Mouse (Mus musculus): Measurements from ENCODE around the gene 9930021J03Rik. TPM values are rescaled to one million over a fixed set of nuclear protein-coding genes. Genes with fewer than 3 reads are reported as not detected.

Gene 9930021J03Rik
- 10 to 100 TPM in 1 of 2 experiments, 1 to 10 TPM in 1; 8.8 to 11.0 TPM for total RNA-seq (2021)
- long read RNA-seq, experiment 1 = 0 reads
- long read RNA-seq, experiment 2, partial matches to known transcripts = 1 of 1 reads
- long read RNA-seq, experiment 2, other reads (novel, unspliced or antisense) = 0 of 1 reads

- intact Hi-C loops (cut with DNase I; ENCODE audit: low total_unique reads) = no loop called here
- DNase-seq = peak; percentile 99
Observed at GRCm38 (mm10) chr19:29805917-29806785, at the start of gene 9930021J03Rik. TSS of gene 9930021J03Rik (minus strand) at chr19:29805989.

GRCm38 (mm10) chr19:29853711-29854110, 47.9 kb upstream of the 9930021J03Rik start:
- peak; percentile 9 for DNase-seq
- intact Hi-C loops (cut with DNase I; ENCODE audit: low total_unique reads) = no loop called here

DNA sequence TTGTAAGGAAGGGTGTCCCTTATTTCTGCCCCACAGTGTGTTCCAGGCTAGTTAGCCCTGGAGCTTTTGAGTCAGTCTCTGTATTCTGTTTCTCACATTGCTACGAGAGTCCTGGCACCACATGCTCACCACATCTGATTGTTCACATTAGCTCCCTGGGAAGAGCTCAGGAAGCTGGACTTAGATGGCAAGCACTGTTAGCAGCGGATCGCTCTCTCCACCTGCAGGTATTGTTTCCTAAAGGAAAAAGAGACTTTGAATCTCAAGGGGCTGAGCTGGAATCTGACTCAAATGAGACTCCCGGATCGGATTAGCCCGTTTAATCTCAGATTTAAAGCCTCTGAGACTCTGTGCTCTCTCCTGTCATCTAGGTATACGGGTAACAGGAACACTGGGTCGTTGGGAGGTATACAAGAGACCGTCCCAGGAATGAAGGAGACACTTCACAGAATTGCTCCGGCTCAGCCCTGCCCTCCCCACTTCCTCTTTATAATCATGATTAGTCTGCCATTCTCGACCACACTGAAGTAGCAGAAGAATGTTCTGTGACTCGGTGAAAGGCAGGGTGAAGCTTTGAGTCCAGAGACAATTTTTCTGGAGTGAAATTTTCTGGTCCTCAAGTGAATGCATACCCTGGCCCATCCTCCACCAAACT, 45.4 kb upstream of the 9930021J03Rik start:
- intact Hi-C loops (cut with DNase I; ENCODE audit: low total_unique reads) = no loop called here
- DNase-seq = no peak

- no peak for DNase-seq
- intact Hi-C loops (cut with DNase I; ENCODE audit: low total_unique reads) = no loop called here
Observed at GRCm38 (mm10) chr19:29849924-29850551, 44.2 kb upstream of the 9930021J03Rik start.

DNA sequence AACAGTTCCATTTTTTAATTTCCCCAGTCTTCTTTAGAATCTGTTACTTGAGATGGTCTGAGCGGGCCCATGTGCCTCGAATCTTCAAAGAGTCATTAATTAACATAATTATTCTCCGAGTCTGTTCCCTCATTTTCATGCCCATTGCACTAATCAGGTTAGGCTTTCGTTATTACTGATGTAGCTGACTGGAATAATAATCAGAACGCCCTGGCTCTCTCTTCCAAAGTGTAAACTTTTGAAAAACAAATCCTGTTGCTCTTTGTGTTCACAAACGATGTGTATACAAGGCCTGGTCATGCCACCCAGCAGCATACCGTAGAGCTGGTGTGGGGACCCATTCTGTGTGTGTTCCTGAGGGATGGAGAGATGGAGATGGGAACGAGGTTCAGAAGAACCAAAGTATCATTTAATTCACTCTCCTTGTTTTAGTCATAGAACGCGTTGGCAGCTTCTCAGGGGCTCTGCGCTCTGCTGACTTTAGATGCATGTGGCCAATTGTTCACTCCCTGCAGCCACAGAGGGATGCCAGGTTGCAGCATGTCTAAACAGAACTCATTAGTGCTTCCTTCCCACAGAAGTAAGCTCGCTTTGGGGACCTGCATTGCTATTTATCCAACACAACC, 38.4 kb upstream of the 9930021J03Rik start:
- intact Hi-C loops (cut with DNase I; ENCODE audit: low total_unique reads) = no loop called here
- peak; percentile 37 for DNase-seq

DNA sequence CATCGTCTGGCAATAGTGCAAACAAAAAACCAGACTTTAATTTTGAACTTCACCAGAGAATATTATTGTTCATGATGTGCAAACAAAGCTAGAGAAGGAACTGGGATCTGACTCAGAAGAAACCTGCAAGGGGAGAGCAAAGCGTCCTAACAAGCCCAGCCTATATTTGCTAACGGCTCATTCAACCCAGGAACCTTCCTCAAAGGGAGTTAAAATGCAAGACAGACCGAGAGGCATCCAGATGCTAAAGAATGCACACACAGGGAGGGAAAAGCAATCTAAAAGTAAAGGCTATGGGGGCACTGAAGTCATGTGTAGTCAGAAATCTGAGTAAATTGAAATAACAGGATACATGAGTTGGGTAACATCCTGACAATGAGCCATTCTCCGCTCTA, 37.8 kb upstream of the 9930021J03Rik start:
- intact Hi-C loops (cut with DNase I; ENCODE audit: low total_unique reads) = no loop called here
- DNase-seq = no peak

DNA sequence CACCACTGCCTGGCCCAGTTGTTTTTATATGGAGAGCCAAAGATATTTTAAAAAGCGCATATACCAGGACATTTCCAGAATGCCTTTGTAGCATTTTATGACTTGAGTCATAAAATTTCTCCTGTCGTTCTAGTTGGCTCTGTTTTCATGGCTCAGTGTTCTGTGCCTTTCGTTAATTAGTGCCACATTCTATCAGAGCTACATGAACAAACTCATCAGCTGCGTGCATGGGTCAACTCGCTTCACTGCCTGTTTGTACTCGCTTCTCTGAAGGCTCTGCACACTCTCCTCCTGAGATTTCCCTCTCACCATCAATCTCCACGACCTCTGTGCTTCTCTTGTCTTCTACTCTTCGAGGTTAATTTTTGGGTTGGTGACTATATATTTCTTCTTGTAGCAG, 37.2 kb upstream of the 9930021J03Rik start:
- intact Hi-C loops (cut with DNase I; ENCODE audit: low total_unique reads) = no loop called here
- DNase-seq = no peak

DNA sequence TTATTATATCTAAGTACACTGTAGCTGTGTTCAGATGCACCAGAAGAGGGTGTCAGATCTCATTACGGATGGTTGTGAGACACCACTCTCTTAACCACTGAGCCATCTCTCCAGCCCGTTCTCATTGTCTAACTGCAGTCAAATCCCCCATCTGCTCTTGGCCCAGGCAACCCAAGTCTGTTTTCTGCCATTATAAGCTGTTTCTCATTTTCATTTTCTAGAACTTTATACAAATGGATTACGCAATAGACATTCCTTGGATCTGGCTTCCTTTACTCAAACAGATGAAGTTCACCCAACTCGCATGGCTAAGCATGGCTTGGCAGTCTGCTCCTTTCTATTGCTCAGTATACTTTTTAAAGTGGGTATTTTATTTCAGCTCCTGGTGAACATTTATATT, 34.9 kb upstream of the 9930021J03Rik start:
- intact Hi-C loops (cut with DNase I; ENCODE audit: low total_unique reads) = no loop called here
- DNase-seq = peak; percentile 12

- no peak for DNase-seq
Observed at GRCm38 (mm10) chr19:29838636-29839135, 32.9 kb upstream of the 9930021J03Rik start.

DNA sequence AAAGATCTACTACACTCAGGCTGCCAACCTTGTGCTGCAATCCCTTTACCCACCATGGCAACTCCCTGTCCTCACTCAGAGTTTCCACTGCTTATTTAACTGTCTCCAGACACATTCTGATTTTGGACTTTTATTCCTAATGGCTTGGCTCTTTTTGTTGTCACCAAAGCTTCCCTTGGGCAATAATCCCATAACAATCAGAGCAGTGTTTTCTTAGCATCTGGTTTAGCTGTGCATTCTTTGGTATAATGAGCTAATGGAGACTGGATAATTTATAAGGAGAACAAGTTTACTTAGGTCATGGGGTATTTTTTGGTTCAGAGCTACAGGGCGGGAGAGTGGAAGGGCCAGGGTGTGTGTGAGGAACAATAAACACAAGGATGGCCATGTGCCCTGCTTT, 32.4 kb upstream of the 9930021J03Rik start:
- intact Hi-C loops (cut with DNase I; ENCODE audit: low total_unique reads) = no loop called here
- DNase-seq = no peak

More at GRCm38 (mm10) chr19:29838636-29839135, 32.9 kb upstream of the 9930021J03Rik start:
- intact Hi-C loops (cut with DNase I; ENCODE audit: low total_unique reads) = no loop called here

- DNase-seq = no peak
- intact Hi-C loops (cut with DNase I; ENCODE audit: low total_unique reads) = no loop called here
Observed at GRCm38 (mm10) chr19:29835364-29836034, 29.7 kb upstream of the 9930021J03Rik start.

DNA sequence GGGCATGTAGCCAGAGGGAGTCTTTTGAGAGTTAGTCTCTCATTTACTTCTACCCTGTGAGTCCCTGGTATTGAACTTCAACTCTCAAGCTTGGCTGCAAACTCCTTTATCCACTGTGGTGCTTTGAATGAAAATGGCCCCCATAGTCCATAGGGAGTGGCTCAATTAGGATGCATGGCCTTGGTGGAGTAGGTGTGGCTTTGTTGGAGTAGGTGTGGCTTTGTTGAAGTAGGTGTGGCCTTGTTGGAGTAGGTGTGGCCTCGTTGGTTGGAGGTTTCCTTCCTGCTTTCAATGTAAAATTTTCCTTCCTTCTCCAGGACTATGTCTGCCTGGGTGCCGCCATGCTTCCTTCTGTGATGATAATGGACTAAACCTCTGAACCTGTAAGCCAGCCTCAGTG, 25.1 kb upstream of the 9930021J03Rik start:
- intact Hi-C loops (cut with DNase I; ENCODE audit: low total_unique reads) = no loop called here
- no peak for DNase-seq

DNA sequence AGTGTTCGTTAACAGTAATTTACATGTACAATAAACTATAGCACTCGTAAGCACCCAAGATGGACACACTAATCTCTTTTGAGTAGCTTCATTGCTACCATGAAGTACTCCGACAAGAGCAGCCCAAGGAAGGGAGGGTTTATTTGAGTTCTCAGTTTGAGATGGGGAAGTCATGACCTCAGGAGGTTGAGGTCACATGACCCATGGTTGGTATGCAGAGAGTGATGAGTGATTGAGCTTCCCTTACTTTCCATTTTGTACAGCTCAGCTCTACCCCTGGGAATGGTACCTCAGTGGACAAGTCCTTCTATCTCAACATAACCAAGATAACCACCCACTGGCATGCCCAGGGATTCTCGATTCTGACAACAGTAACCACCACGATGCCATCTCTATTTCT, 22.8 kb upstream of the 9930021J03Rik start:
- no peak for DNase-seq
- intact Hi-C loops (cut with DNase I; ENCODE audit: low total_unique reads) = loop anchor here (5.0 to 10.0 kb wide), 3 partner anchors 154 to 376 kb away; no protein-coding TSS in a partner anchor

GRCm38 (mm10) chr19:29826686-29827085, 20.9 kb upstream of the 9930021J03Rik start:
- intact Hi-C loops (cut with DNase I; ENCODE audit: low total_unique reads) = loop anchor here (5.0 to 10.0 kb wide), 3 partner anchors 156 to 378 kb away; no protein-coding TSS in a partner anchor
- peak; percentile 5 for DNase-seq

GRCm38 (mm10) chr19:29825003-29825402, 19.2 kb upstream of the 9930021J03Rik start:
- DNase-seq = no peak
- intact Hi-C loops (cut with DNase I; ENCODE audit: low total_unique reads) = loop anchor here (5.0 to 10.0 kb wide), 3 partner anchors 157 to 380 kb away; no protein-coding TSS in a partner anchor

- DNase-seq = peak; percentile 53
- intact Hi-C loops (cut with DNase I; ENCODE audit: low total_unique reads) = loop anchor here (10.0 kb wide), 2 partner anchors 301 to 381 kb away; no protein-coding TSS in a partner anchor
Observed at GRCm38 (mm10) chr19:29824034-29824700, 18.4 kb upstream of the 9930021J03Rik start.

DNA sequence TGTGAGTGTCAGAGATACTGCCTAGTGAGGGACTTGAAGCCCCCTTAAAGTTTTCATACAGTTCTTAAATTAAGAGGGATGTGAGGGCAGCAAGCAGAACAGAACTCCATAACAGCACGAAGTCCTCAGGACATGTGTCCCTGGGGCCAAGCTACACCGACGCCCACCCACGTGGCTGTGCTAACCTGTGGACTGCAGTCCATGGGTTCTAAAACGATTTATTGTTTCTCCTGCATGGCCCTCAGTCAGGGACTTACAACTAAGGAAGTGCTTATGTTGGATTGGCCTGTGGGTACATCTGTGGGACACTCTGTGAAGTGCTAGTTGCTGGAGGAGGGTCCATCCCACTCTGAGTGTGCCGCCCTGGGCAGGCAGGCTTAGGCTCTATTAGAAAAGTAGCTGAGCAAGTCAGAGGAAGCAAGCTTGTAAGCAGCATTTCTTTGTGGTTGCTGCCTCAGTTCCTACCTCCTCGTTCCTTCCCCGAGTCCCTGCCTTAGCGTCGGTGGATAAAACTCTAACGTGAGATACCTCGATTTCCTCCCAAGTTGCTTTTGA, 17.7 kb upstream of the 9930021J03Rik start:
- no peak for DNase-seq
- intact Hi-C loops (cut with DNase I; ENCODE audit: low total_unique reads) = loop anchor here (10.0 kb wide), 2 partner anchors 301 to 381 kb away; no protein-coding TSS in a partner anchor

GRCm38 (mm10) chr19:29820966-29821365, 15.2 kb upstream of the 9930021J03Rik start:
- DNase-seq = no peak
- intact Hi-C loops (cut with DNase I; ENCODE audit: low total_unique reads) = loop anchor here (2.0 to 10.0 kb wide), 3 partner anchors 136 to 384 kb away; no protein-coding TSS in a partner anchor
